ENCODE assay signal across 8 mouse cellular contexts in genomic region chr6:94986346-94986745, GRCm38 (mm10).
DNase-seq lines count a peak whose midpoint lies in the region; TF ChIP-seq lines count a peak whose summit lies in the region.

No protein-coding gene starts in this region.

- peak; percentile 27 for TF ChIP-seq CTCF in E14TG2a.4 (conservative IDR thresholded peaks at IDR 0.05; ENCODE audit: low read length)

- H3K27ac ChIP-seq in heart, embryonic 10.5 days: no peak overlapping the region

- 22% methylated on average over 4 of the region's 4 CpGs for WGBS in heart, embryonic 10.5 days

- DNase-seq in heart, adult 18-20 months: peak; percentile 18 to 80
- no peak for DNase-seq in heart, embryonic 10.5 days (ENCODE audit: low spot score)
- DNase-seq in cerebellum, postnatal 10 days: peak; percentile 52 to 86
- peak; percentile 4 to 35 for DNase-seq in heart, postnatal 14 days
- DNase-seq in layer of hippocampus, adult 9-10 months (ENCODE audit: low spot score): peak; percentile 86
- peak; percentile 81 for DNase-seq in mesoderm, embryonic 11.5 days (ENCODE audit: low read depth, low spot score)
- DNase-seq in urinary bladder, postnatal 10 days (ENCODE audit: low spot score): no peak

- intact Hi-C loops in heart, postnatal 14 days (cut with DNase I): loop anchor here (2.0 to 5.0 kb wide), 3 partner anchors 364 to 464 kb away; no protein-coding TSS in a partner anchor

- no peaks in the 10 kb centered on the region for H3K36me3 ChIP-seq in heart, embryonic 10.5 days
- no peaks in the 10 kb centered on the region for H3K36me3 ChIP-seq in E14TG2a.4 (ENCODE audit: insufficient read depth, low read length)

- no peaks in the 10 kb centered on the region for H3K4me1 ChIP-seq in heart, embryonic 10.5 days
- peaks cover 10% of the 10 kb centered on the region for H3K4me1 ChIP-seq in E14TG2a.4 (replicated peaks; ENCODE audit: low read depth, low read length)

- H3K4me3 ChIP-seq in heart, embryonic 10.5 days: no peak overlapping the region
- H3K4me3 ChIP-seq in E14TG2a.4 (replicated peaks; ENCODE audit: low read length): no peak overlapping the region

- peaks cover 3% of the 10 kb centered on the region; the same call in 1 of the 2 replicates for H3K27me3 ChIP-seq in heart, embryonic 10.5 days (ENCODE audit: insufficient read depth, poor library complexity, severe bottlenecking)
- H3K27me3 ChIP-seq in E14TG2a.4 (ENCODE audit: insufficient read depth, low read length): no peaks in the 10 kb centered on the region

- H3K9me3 ChIP-seq in heart, embryonic 10.5 days: no peaks in the 10 kb centered on the region
- no peaks in the 10 kb centered on the region for H3K9me3 ChIP-seq in E14TG2a.4 (ENCODE audit: low read length)

Comparison
In these comparisons a context has a peak if more than half of its experiments do, and no peak if none do; other contexts are left out.
1. DNase-seq: peak in heart, adult 18-20 months (2 of 2), cerebellum, postnatal 10 days (2 of 2), heart, postnatal 14 days (2 of 2), layer of hippocampus, adult 9-10 months (single experiment) and mesoderm, embryonic 11.5 days (single experiment); none in heart, embryonic 10.5 days (single experiment) and urinary bladder, postnatal 10 days (single experiment).